Comparison of ENCODE assay signal across 8 mouse cellular contexts in the genomic region with DNA sequence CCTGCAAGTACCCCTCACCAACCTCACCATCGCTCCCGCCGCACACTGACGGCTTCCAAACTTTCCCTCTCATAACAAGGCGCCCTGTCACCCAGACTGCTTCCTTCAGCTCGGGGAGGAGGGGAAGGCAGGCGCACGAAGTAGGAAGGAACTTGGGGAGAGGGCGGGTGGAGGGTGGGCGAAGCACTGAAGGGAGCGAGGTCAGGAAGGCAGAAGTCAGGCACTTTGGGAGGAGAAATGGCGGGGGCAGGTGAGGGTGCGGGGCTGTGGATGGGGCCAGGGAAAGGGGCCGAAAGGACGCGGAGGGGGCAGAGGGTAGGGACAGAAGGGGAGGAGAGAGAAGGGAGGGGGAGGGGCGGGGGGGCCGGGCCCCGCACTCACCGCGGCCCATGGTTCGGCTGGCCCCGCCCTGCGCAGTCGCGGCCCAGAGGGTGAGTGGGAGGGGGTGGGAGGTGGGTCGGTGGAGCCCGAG. TPM values are rescaled to one million over a fixed set of nuclear protein-coding genes. Genes with fewer than 3 reads are reported as not detected.
DNase-seq lines count a peak whose midpoint lies in the region; ATAC-seq and TF ChIP-seq lines count a peak whose summit lies in the region.

No protein-coding gene starts in this region.

- ATAC-seq in liver, embryonic 11.5 days (replicated peaks; ENCODE audit: low FRiP score): peak; percentile 12

- intact Hi-C loops in heart, postnatal 10 days (cut with DNase I): no loop called here

- H3K27me3 ChIP-seq in liver, embryonic 11.5 days (replicated peaks; ENCODE audit: control insufficient read depth, insufficient read depth, low read length): no peaks in the 10 kb centered on the region
- no peaks in the 10 kb centered on the region for H3K27me3 ChIP-seq in myocyte (ENCODE audit: control insufficient read depth, insufficient read depth, insufficient read length)

- peak overlapping the region; percentile 90 for H3K9ac ChIP-seq in liver, embryonic 11.5 days (ENCODE audit: low read depth, low read length)

- peaks cover 54% of the 10 kb centered on the region for H3K79me2 ChIP-seq in myocyte (ENCODE audit: control insufficient read depth, insufficient read depth)

- H3K4me3 ChIP-seq in cortical plate, adult 2 months (ENCODE audit: insufficient read depth, low read length): peak overlapping the region; percentile 65
- H3K4me3 ChIP-seq in liver, embryonic 11.5 days (ENCODE audit: low read depth, low read length): peak overlapping the region; percentile 86
- peak overlapping the region; percentile 100 for H3K4me3 ChIP-seq in myocyte

- H3ac ChIP-seq in myocyte (ENCODE audit: control insufficient read depth, insufficient read length): peak overlapping the region; percentile 82

- TF ChIP-seq CTCF in cortical plate, adult 2 months (IDR thresholded peaks at IDR 0.05; ENCODE audit: extremely low read depth, insufficient read depth, low read length): no peak

- H3K36me3 ChIP-seq in liver, embryonic 11.5 days (ENCODE audit: control insufficient read depth, insufficient read depth, low read length): peaks cover 39% of the 10 kb centered on the region
- H3K36me3 ChIP-seq in myocyte (ENCODE audit: control insufficient read depth, insufficient read depth): peaks cover 21% of the 10 kb centered on the region

- H3K9me3 ChIP-seq in liver, embryonic 11.5 days (ENCODE audit: control insufficient read depth, low read length): no peaks in the 10 kb centered on the region

- peak; percentile 50 for DNase-seq in gastrocnemius, postnatal 10 days
- no peak for DNase-seq in gastrocnemius, adult 8-10 months (ENCODE audit: low spot score in 2 of 2)
- DNase-seq in CD8-positive naive resting alpha-beta T cell, adult 2 months (ENCODE audit: low read depth in 2 of 2, low spot score in 2 of 2): peak; percentile 21 to 33
- peak; percentile 73 to 74 for DNase-seq in heart, postnatal 10 days
- no peak for DNase-seq in liver, embryonic 11.5 days (ENCODE audit: low spot score)
- DNase-seq in yolk sac, embryonic 10.5 days (ENCODE audit: low spot score): no peak

- TF ChIP-seq POLR2A in cortical plate, adult 2 months (IDR thresholded peaks at IDR 0.05; ENCODE audit: extremely low read depth, insufficient read depth, low read length): no peak
- TF ChIP-seq POLR2A in myocyte (IDR thresholded peaks at IDR 0.05; ENCODE audit: insufficient read length, low read depth): no peak

- H3K4me1 ChIP-seq in cortical plate, adult 2 months (ENCODE audit: control insufficient read depth, insufficient read depth, low read length): peaks cover 9% of the 10 kb centered on the region
- peaks cover 49% of the 10 kb centered on the region for H3K4me1 ChIP-seq in liver, embryonic 11.5 days (replicated peaks; ENCODE audit: control insufficient read depth, insufficient read depth, low read length)

- WGBS in liver, embryonic 11.5 days: 1% methylated on average over 22 of the region's 28 CpGs

- 0 out of 2 replicates have a peak overlapping the region, but pooled peaks have one; percentile 49 for H3K27ac ChIP-seq in cortical plate, adult 2 months (ENCODE audit: insufficient read depth, low read length)
- H3K27ac ChIP-seq in liver, embryonic 11.5 days (ENCODE audit: low read depth, low read length): peak overlapping the region; percentile 99

- peak overlapping the region; percentile 98 for H3K4me2 ChIP-seq in liver, embryonic 11.5 days
- H3K4me2 ChIP-seq in myocyte (ENCODE audit: low read depth): peak overlapping the region; percentile 84

TF ChIP-seq in myocyte, 11 proteins besides CTCF, POLR2A, EP300 and RAD21:
- TF ChIP-seq MYOD1 (IDR thresholded peaks at IDR 0.05; ENCODE audit: control insufficient read depth in 1 of 3, insufficient read length in 2 of 3, low read depth in 2 of 3) (peak in 1 of 3 experiments; percentile 2), SRF (IDR thresholded peaks at IDR 0.05; ENCODE audit: control insufficient read depth, insufficient read length, low read depth) (no peak)

RNA-seq across cellular contexts. Expression of a gene that starts 0.5 kb away (rescaled TPM):
- 10 to 100 TPM; 18.7 to 28.9 TPM for total RNA-seq in gastrocnemius, postnatal 10 days (2021)
- 10 to 100 TPM; 16.0 to 20.8 (median 17.4) TPM for total RNA-seq in gastrocnemius, adult 8-10 months (2022)
- 35.1 TPM in 2 replicates for polyA plus RNA-seq in cortical plate, adult 2 months (2012; rRNA removed)
- 10 to 100 TPM; 34.2 to 35.5 TPM for total RNA-seq in heart, postnatal 10 days (2021)
- 14.2 and 19.0 TPM in 2 replicates for polyA plus RNA-seq in liver, embryonic 11.5 days (2014; fragmentation: Nextera tagmentation; extraction: Ambion mirVana)
- 24.7 TPM for polyA plus RNA-seq in myocyte (2012; fragmentation: generic; extraction: Trizol)

RNA-seq across cellular contexts. Expression of a gene that starts 22.2 kb away (rescaled TPM):
- total RNA-seq in gastrocnemius, postnatal 10 days (2021): 100 to 1,000 TPM; 117 to 120 TPM
- 100 to 1,000 TPM in 2 of 4 experiments, 10 to 100 TPM in 2; 89.1 to 101 (median 99.3) TPM for total RNA-seq in gastrocnemius, adult 8-10 months (2022)
- 304 and 309 TPM in 2 replicates for polyA plus RNA-seq in cortical plate, adult 2 months (2012; rRNA removed)
- 100 to 1,000 TPM; 166 to 167 TPM for total RNA-seq in heart, postnatal 10 days (2021)
- 135 TPM in 2 replicates for polyA plus RNA-seq in liver, embryonic 11.5 days (2014; fragmentation: Nextera tagmentation; extraction: Ambion mirVana)
- 250 TPM for polyA plus RNA-seq in myocyte (2012; fragmentation: generic; extraction: Trizol)

RNA-seq across cellular contexts. Expression of a gene that starts 23.2 kb away (rescaled TPM):
- total RNA-seq in gastrocnemius, postnatal 10 days (2021): 10 to 100 TPM; 44.5 to 54.8 TPM
- total RNA-seq in gastrocnemius, adult 8-10 months (2022): 10 to 100 TPM; 59.2 to 76.6 (median 66.0) TPM
- 71.6 and 75.6 TPM in 2 replicates for polyA plus RNA-seq in cortical plate, adult 2 months (2012; rRNA removed)
- 10 to 100 TPM; 42.0 to 43.9 TPM for total RNA-seq in heart, postnatal 10 days (2021)
- polyA plus RNA-seq in liver, embryonic 11.5 days (2014; fragmentation: Nextera tagmentation; extraction: Ambion mirVana): 249 and 257 TPM in 2 replicates
- polyA plus RNA-seq in myocyte (2012; fragmentation: generic; extraction: Trizol): 280 TPM

RNA-seq across cellular contexts. Expression of a gene that starts 25.2 kb away (rescaled TPM):
- 1 to 10 TPM; 1.1 to 1.6 TPM for total RNA-seq in gastrocnemius, postnatal 10 days (2021)
- under 1 TPM; 0.22 to 0.36 (median 0.29) TPM for total RNA-seq in gastrocnemius, adult 8-10 months (2022)
- polyA plus RNA-seq in cortical plate, adult 2 months (2012; rRNA removed): 1,251 and 1,302 TPM in 2 replicates
- under 1 TPM; 0.42 to 0.89 TPM for total RNA-seq in heart, postnatal 10 days (2021)
- 1.3 and 1.4 TPM in 2 replicates for polyA plus RNA-seq in liver, embryonic 11.5 days (2014; fragmentation: Nextera tagmentation; extraction: Ambion mirVana)
- 0.14 TPM for polyA plus RNA-seq in myocyte (2012; fragmentation: generic; extraction: Trizol)

RNA-seq across cellular contexts. Expression of a gene that starts 33.4 kb away (rescaled TPM):
- total RNA-seq in gastrocnemius, postnatal 10 days (2021): 1 to 10 TPM; 1.1 to 2.3 TPM
- 1 to 10 TPM in 1 of 4 experiments, under 1 TPM in 3; 0.39 to 1.2 (median 0.57) TPM for total RNA-seq in gastrocnemius, adult 8-10 months (2022)
- 1.2 and 1.4 TPM in 2 replicates for polyA plus RNA-seq in cortical plate, adult 2 months (2012; rRNA removed)
- total RNA-seq in heart, postnatal 10 days (2021): 1 to 10 TPM; 3.3 to 4.1 TPM
- 22.0 and 24.4 TPM in 2 replicates for polyA plus RNA-seq in liver, embryonic 11.5 days (2014; fragmentation: Nextera tagmentation; extraction: Ambion mirVana)
- polyA plus RNA-seq in myocyte (2012; fragmentation: generic; extraction: Trizol): 0.77 TPM

Comparison
In these comparisons a context has a peak if more than half of its experiments do, and no peak if none do; other contexts are left out.
1. DNase-seq: peak in gastrocnemius, postnatal 10 days (single experiment), CD8-positive naive resting alpha-beta T cell, adult 2 months (2 of 2) and heart, postnatal 10 days (2 of 2); none in gastrocnemius, adult 8-10 months (0 of 2), liver, embryonic 11.5 days (single experiment) and yolk sac, embryonic 10.5 days (single experiment).
2. Peak in every context shown above with its lines, with median percentiles within 50 percentile points of each other: H3K4me3 ChIP-seq.